Mouse (Mus musculus) spleen, adult 2 months (tissue): ENCODE measurements around the gene Dbndd1.

Source experiments
- CTCF ChIP-seq: fragments of 200-500 bp; IDR thresholded peaks from 2 replicates; pipeline ENCODE4 v1.5.1; 2011; ENCODE audit warnings: mild to moderate bottlenecking, inconsistent platforms; ENCODE audit not compliant: insufficient read depth, insufficient read length, insufficient replicate concordance; ENCODE audit errors: extremely low read depth
- POLR2A ChIP-seq: fragments of 200-500 bp; IDR thresholded peaks from 2 replicates; pipeline ENCODE4 v1.6.1; 2011; ENCODE audit warnings: low read depth, low read length, inconsistent platforms

DNA sequence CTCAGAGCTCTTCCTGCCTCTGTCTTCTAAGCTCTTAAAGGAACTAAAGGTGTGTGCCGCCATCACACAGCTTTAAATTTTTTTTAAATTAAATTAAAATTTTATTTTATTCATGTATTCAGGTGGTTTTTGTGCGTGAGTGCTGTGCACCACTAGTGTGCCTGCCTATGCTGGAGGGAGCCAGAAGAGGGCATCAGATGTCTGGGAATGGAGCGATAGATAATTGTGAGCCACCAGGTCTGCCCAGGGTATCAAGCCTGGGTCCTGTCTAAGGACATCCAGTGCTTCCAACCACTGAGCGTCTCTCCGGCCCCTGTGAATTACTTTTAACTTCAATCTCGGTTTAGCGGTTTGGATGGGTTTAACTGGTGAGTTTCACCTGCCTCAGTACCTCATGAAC, 32.6 kb downstream of the Dbndd1 start:
- no peak for TF ChIP-seq POLR2A
- no peak for TF ChIP-seq CTCF
